Mouse (Mus musculus) MEL (cell line): ENCODE results near the gene Ppox. TPM values are rescaled to one million over a fixed set of nuclear protein-coding genes. Genes with fewer than 3 reads are reported as not detected.

Source experiments
- DNase-seq: peaks from one replicate; pipeline ENCODE4 v3.0.0; 2011; ENCODE audit warnings: low read depth, low spot score
- H3K27ac ChIP-seq: 2 replicates; pipeline ENCODE4 v1.5.1; 2012; ENCODE audit warnings: low read depth, mild to moderate bottlenecking, control low read depth, low read length, moderate library complexity; ENCODE audit not compliant: control insufficient read depth
- H3K27me3 ChIP-seq, 2 experiments: fragments of 150-350 bp in 1 of 2; sonication (generic) in 1 of 2; 2 replicates each; pipeline ENCODE4 v1.6.1; 2012; ENCODE audit warnings: low read length in 2 of 2, mild to moderate bottlenecking in 2 of 2, improper control_type of control experiment in 1 of 2, moderate library complexity in 1 of 2; ENCODE audit not compliant: insufficient read depth in 2 of 2, control insufficient read depth in 1 of 2
- H3K36me3 ChIP-seq, 2 experiments: 2 replicates each; pipeline ENCODE4 v1.6.1; 2012 to 2014; ENCODE audit warnings: low read length in 2 of 2, improper control_type of control experiment in 1 of 2, inconsistent platforms in 1 of 2, mild to moderate bottlenecking in 1 of 2; ENCODE audit not compliant: insufficient read depth in 2 of 2, control insufficient read depth in 1 of 2
- H3K4me1 ChIP-seq, 2 experiments: fragments of 150-350 bp in 1 of 2; sonication (generic) in 1 of 2; 2 replicates each; pipeline ENCODE4 v1.6.1; 2012; ENCODE audit warnings: low read length in 2 of 2, improper control_type of control experiment in 1 of 2, mild to moderate bottlenecking in 1 of 2; ENCODE audit not compliant: insufficient read depth in 2 of 2, control insufficient read depth in 1 of 2
- H3K4me3 ChIP-seq, 2 experiments: fragments of 150-350 bp in 1 of 2; sonication (generic) in 1 of 2; 2 replicates each; pipeline ENCODE4 v1.5.1; 2012; ENCODE audit warnings: low read depth in 2 of 2, low read length in 2 of 2, mild to moderate bottlenecking in 2 of 2, moderate library complexity in 2 of 2, control low read depth in 1 of 2, improper control_type of control experiment in 1 of 2; ENCODE audit not compliant: control insufficient read depth in 1 of 2, insufficient read depth in 1 of 2
- H3K79me2 ChIP-seq: 2 replicates; pipeline ENCODE4 v1.6.1; 2012; ENCODE audit warnings: mild to moderate bottlenecking, low read length, moderate library complexity; ENCODE audit not compliant: control insufficient read depth, poor library complexity, insufficient read depth
- H3K9ac ChIP-seq: 2 replicates; pipeline ENCODE4 v1.6.1; 2012; ENCODE audit warnings: low read depth, mild to moderate bottlenecking, control low read depth, low read length, moderate library complexity; ENCODE audit not compliant: control insufficient read depth, poor library complexity, severe bottlenecking
- H3K9me3 ChIP-seq: fragments of 150-350 bp; sonication (generic); replicated peaks from 2 replicates; pipeline ENCODE4 v1.6.1; 2012; ENCODE audit warnings: mild to moderate bottlenecking, low read length, improper control_type of control experiment, moderate library complexity; ENCODE audit not compliant: insufficient read depth
- BHLHE40 ChIP-seq: IDR thresholded peaks from 2 replicates; pipeline ENCODE4 v1.6.1; 2012; ENCODE audit warnings: low read depth, mild to moderate bottlenecking, inconsistent platforms, low read length, improper control_type of control experiment, borderline replicate concordance
- CHD1 ChIP-seq: IDR thresholded peaks from 2 replicates; pipeline ENCODE4 v1.6.1; 2012; ENCODE audit warnings: low read depth, mild to moderate bottlenecking, inconsistent platforms, low read length, improper control_type of control experiment
- CHD2 ChIP-seq: IDR thresholded peaks from 2 replicates; pipeline ENCODE4 v1.6.1; 2011; ENCODE audit warnings: low read length, improper control_type of control experiment
- E2F4 ChIP-seq: IDR thresholded peaks from 2 replicates; pipeline ENCODE4 v1.6.1; 2011; ENCODE audit warnings: low read depth, low read length, improper control_type of control experiment, borderline replicate concordance
- ELF1 ChIP-seq: IDR thresholded peaks from 2 replicates; pipeline ENCODE4 v1.6.1; 2014; ENCODE audit warnings: low read depth, mild to moderate bottlenecking, inconsistent platforms, low read length, improper control_type of control experiment, moderate library complexity
- EP300 ChIP-seq, 2 experiments: IDR thresholded peaks; 2 replicates each; pipeline ENCODE4 v1.6.1; 2011; ENCODE audit warnings: improper control_type of control experiment in 2 of 2, low read length in 2 of 2, low read depth in 1 of 2, mild to moderate bottlenecking in 1 of 2
- ETS1 ChIP-seq: IDR thresholded peaks from 2 replicates; pipeline ENCODE4 v1.6.1; 2012; ENCODE audit warnings: low read depth, mild to moderate bottlenecking, inconsistent platforms, low read length, improper control_type of control experiment, moderate library complexity
- GABPA ChIP-seq: IDR thresholded peaks from 2 replicates; pipeline ENCODE4 v1.6.1; 2012; ENCODE audit warnings: low read depth, mild to moderate bottlenecking, inconsistent platforms, low read length, improper control_type of control experiment, moderate library complexity
- GATA1 ChIP-seq: IDR thresholded peaks from 2 replicates; pipeline ENCODE4 v1.6.1; 2011; ENCODE audit warnings: low read depth, low read length, improper control_type of control experiment
- HCFC1 ChIP-seq: IDR thresholded peaks from 2 replicates; pipeline ENCODE4 v1.6.1; 2012; ENCODE audit warnings: low read depth, mild to moderate bottlenecking, inconsistent platforms, low read length, improper control_type of control experiment, moderate library complexity
- JUND ChIP-seq: IDR thresholded peaks from 2 replicates; pipeline ENCODE4 v1.6.1; 2011; ENCODE audit warnings: low read depth, mild to moderate bottlenecking, improper control_type of control experiment, low read length
- KAT2A ChIP-seq: conservative IDR thresholded peaks from 2 replicates; pipeline ENCODE4 v1.6.1; 2012; ENCODE audit warnings: low read depth, low read length, improper control_type of control experiment, inconsistent platforms
- MAFK ChIP-seq: IDR thresholded peaks from 2 replicates; pipeline ENCODE4 v1.6.1; 2011; ENCODE audit warnings: low read depth, mild to moderate bottlenecking, low read length, improper control_type of control experiment, borderline replicate concordance
- MAZ ChIP-seq: IDR thresholded peaks from 2 replicates; pipeline ENCODE4 v1.6.1; 2012; ENCODE audit warnings: low read depth, mild to moderate bottlenecking, inconsistent platforms, low read length, improper control_type of control experiment
- MEF2A ChIP-seq: IDR thresholded peaks from 2 replicates; pipeline ENCODE4 v1.6.1; 2014; ENCODE audit warnings: low read depth, mild to moderate bottlenecking, inconsistent platforms, low read length, improper control_type of control experiment; ENCODE audit not compliant: poor library complexity, insufficient replicate concordance, severe bottlenecking; ENCODE audit errors: extremely low read depth
- MXI1 ChIP-seq: IDR thresholded peaks from 2 replicates; pipeline ENCODE4 v1.6.1; 2011; ENCODE audit warnings: mild to moderate bottlenecking, low read depth, low read length, improper control_type of control experiment
- MYB ChIP-seq: IDR thresholded peaks from 2 replicates; pipeline ENCODE4 v1.6.1; 2011; ENCODE audit warnings: mild to moderate bottlenecking, low read depth, low read length, improper control_type of control experiment
- MYC ChIP-seq: IDR thresholded peaks from 2 replicates; pipeline ENCODE4 v1.6.1; 2011; ENCODE audit warnings: low read depth, mild to moderate bottlenecking, low read length, improper control_type of control experiment, moderate library complexity
- NELFE ChIP-seq: IDR thresholded peaks from 2 replicates; pipeline ENCODE4 v1.6.1; 2011; ENCODE audit warnings: low read depth, low read length, improper control_type of control experiment
- NRF1 ChIP-seq: IDR thresholded peaks from 2 replicates; pipeline ENCODE4 v1.6.1; 2014; ENCODE audit warnings: low read depth, mild to moderate bottlenecking, inconsistent platforms, low read length, improper control_type of control experiment, moderate library complexity; ENCODE audit not compliant: poor library complexity, insufficient read depth, severe bottlenecking
- POLR2A ChIP-seq, 2 experiments: IDR thresholded peaks; 2 replicates each; pipeline ENCODE4 v1.6.1; 2011 to 2012; ENCODE audit warnings: low read length in 2 of 2, mild to moderate bottlenecking in 2 of 2, control low read depth in 1 of 2, improper control_type of control experiment in 1 of 2, low read depth in 1 of 2, moderate library complexity in 1 of 2; ENCODE audit not compliant: control insufficient read depth in 1 of 2, insufficient read depth in 1 of 2, poor library complexity in 1 of 2
- POLR2AphosphoS2 ChIP-seq: IDR thresholded peaks from 2 replicates; pipeline ENCODE4 v1.6.1; 2011; ENCODE audit warnings: low read length, improper control_type of control experiment
- POLR2AphosphoS5 ChIP-seq: IDR thresholded peaks from 2 replicates; pipeline ENCODE4 v1.6.1; 2012; ENCODE audit warnings: low read depth, borderline replicate concordance, mild to moderate bottlenecking, inconsistent platforms, low read length, moderate library complexity, mixed read lengths
- RAD21 ChIP-seq: IDR thresholded peaks from 2 replicates; pipeline ENCODE4 v1.6.1; 2011; ENCODE audit warnings: mild to moderate bottlenecking, low read depth, low read length, improper control_type of control experiment
- RCOR1 ChIP-seq: IDR thresholded peaks from 2 replicates; pipeline ENCODE4 v1.6.1; 2012; ENCODE audit warnings: low read depth, mild to moderate bottlenecking, inconsistent platforms, low read length, improper control_type of control experiment
- SIN3A ChIP-seq: IDR thresholded peaks from 2 replicates; pipeline ENCODE4 v1.6.1; 2012; ENCODE audit warnings: low read length, improper control_type of control experiment, inconsistent platforms
- SMC3 ChIP-seq: IDR thresholded peaks from 2 replicates; pipeline ENCODE4 v1.6.1; 2011; ENCODE audit warnings: low read depth, low read length, improper control_type of control experiment
- TAL1 ChIP-seq: IDR thresholded peaks from 2 replicates; pipeline ENCODE4 v1.6.1; 2012; ENCODE audit warnings: mild to moderate bottlenecking, inconsistent platforms, low read length, moderate library complexity, mixed read lengths
- TBP ChIP-seq: IDR thresholded peaks from 2 replicates; pipeline ENCODE4 v1.8.0; 2011; ENCODE audit warnings: low read depth, low read length, improper control_type of control experiment
- TCF12 ChIP-seq: IDR thresholded peaks from 2 replicates; pipeline ENCODE4 v1.6.1; 2014; ENCODE audit warnings: low read depth, mild to moderate bottlenecking, inconsistent platforms, low read length, improper control_type of control experiment, moderate library complexity
- UBTF ChIP-seq: IDR thresholded peaks from 2 replicates; pipeline ENCODE4 v1.6.1; 2012; ENCODE audit warnings: low read depth, mild to moderate bottlenecking, inconsistent platforms, low read length, improper control_type of control experiment, moderate library complexity, borderline replicate concordance; ENCODE audit not compliant: insufficient read depth
- USF1 ChIP-seq: IDR thresholded peaks from 2 replicates; pipeline ENCODE4 v1.6.1; 2014; ENCODE audit warnings: low read depth, mild to moderate bottlenecking, inconsistent platforms, low read length, improper control_type of control experiment, moderate library complexity
- USF2 ChIP-seq, 2 experiments: IDR thresholded peaks; 2 replicates each; pipeline ENCODE4 v1.6.1; 2011 to 2012; ENCODE audit warnings: improper control_type of control experiment in 2 of 2, low read length in 2 of 2, borderline replicate concordance in 1 of 2, inconsistent platforms in 1 of 2, low read depth in 1 of 2, mild to moderate bottlenecking in 1 of 2; ENCODE audit not compliant: insufficient read depth in 1 of 2
- ZC3H11A ChIP-seq: IDR thresholded peaks from 2 replicates; pipeline ENCODE4 v1.6.1; 2012; ENCODE audit warnings: low read depth, mild to moderate bottlenecking, inconsistent platforms, low read length, improper control_type of control experiment
- ZKSCAN1 ChIP-seq: IDR thresholded peaks from 2 replicates; pipeline ENCODE4 v1.6.1; 2012; ENCODE audit warnings: low read depth, mild to moderate bottlenecking, inconsistent platforms, low read length, improper control_type of control experiment, moderate library complexity
- ZMIZ1 ChIP-seq: IDR thresholded peaks from 2 replicates; pipeline ENCODE4 v1.6.1; 2012; ENCODE audit warnings: low read depth, mild to moderate bottlenecking, inconsistent platforms, low read length, improper control_type of control experiment, moderate library complexity
- ZNF384 ChIP-seq: IDR thresholded peaks from 2 replicates; pipeline ENCODE4 v1.6.1; 2012; ENCODE audit warnings: low read depth, mild to moderate bottlenecking, inconsistent platforms, low read length, improper control_type of control experiment
- polyA plus RNA-seq, 2 experiments: library from polyadenylated mRNA; stranded (reverse) in 1 of 2; unstranded in 1 of 2; fragments of >175 nt in 1 of 2; fragments of >200 nt in 1 of 2; gene quantifications; 2 replicates each; pipeline versions ENCODE4 v1.2.1 to v1.2.4; 2012; ENCODE audit warnings: low replicate concordance in 2 of 2, low read depth in 1 of 2; ENCODE audit not compliant: insufficient read length in 2 of 2, insufficient read depth in 1 of 2, missing spikeins in 1 of 2
- total RNA-seq: library from RNA; depleted of rRNA; stranded (reverse); fragments of 300-350 nt; gene quantifications from 2 replicates; pipeline ENCODE4 v1.2.3, GENCODE M21; 2012

Gene Ppox
- total and polyA plus RNA-seq, 3 experiments: 27.0 to 63.6 TPM; not detected in 1

GRCm38 (mm10) chr1:171256937-171257548, 23.9 kb downstream of the Ppox start:
- Histone ChIP-seq H3K9me3 (no peaks in the 10 kb centered on the region), H3K79me2 (no peaks in the 10 kb centered on the region), H3K9ac (no peak overlapping the region), H3K4me3 (peak overlapping the region; percentile 21 to 36; a peak in 1 of 4 replicates), H3K4me1 (no peaks in the 10 kb centered on the region), H3K36me3 (no peaks in the 10 kb centered on the region), H3K27me3 (peaks cover 0 to 5% of the 10 kb centered on the region in 2 experiments; a peak in 3 of 4 replicates), H3K27ac (no peak overlapping the region)
- DNase-seq: peak; percentile 85
- TF ChIP-seq UBTF: no peak
- no peak for TF ChIP-seq JUND
- no peak for TF ChIP-seq TCF12
- no peak for TF ChIP-seq POLR2AphosphoS2
- TF ChIP-seq POLR2A (IDR thresholded peaks at IDR 0.05; ENCODE audit: control insufficient read depth in 1 of 2, insufficient read depth in 1 of 2, low read depth in 1 of 2, low read length in 2 of 2, poor library complexity in 1 of 2): no peak
- TF ChIP-seq MAFK: no peak
- TF ChIP-seq CHD2: no peak
- TF ChIP-seq MAZ: no peak
- TF ChIP-seq MYB: no peak
- peak; percentile 36; the same call in 1 of the 2 replicates for TF ChIP-seq TBP
- no peak for TF ChIP-seq ZKSCAN1
- TF ChIP-seq ZMIZ1: no peak
- TF ChIP-seq GABPA: no peak
- TF ChIP-seq RAD21: peak; percentile 87
- TF ChIP-seq EP300 (IDR thresholded peaks at IDR 0.05; ENCODE audit: low read depth in 1 of 2, low read length in 2 of 2): no peak
- TF ChIP-seq USF1: no peak
- no peak for TF ChIP-seq ETS1
- no peak for TF ChIP-seq USF2 (IDR thresholded peaks at IDR 0.05; ENCODE audit: borderline replicate concordance in 1 of 2, insufficient read depth in 1 of 2, low read depth in 1 of 2, low read length in 2 of 2)
- TF ChIP-seq MEF2A: no peak
- TF ChIP-seq CHD1: no peak
- TF ChIP-seq POLR2AphosphoS5: no peak
- no peak for TF ChIP-seq NRF1
- TF ChIP-seq GATA1: no peak
- no peak for TF ChIP-seq TAL1
- peak; percentile 53; the same call in 1 of the 2 replicates for TF ChIP-seq SIN3A
- TF ChIP-seq ELF1: no peak
- TF ChIP-seq MYC: no peak
- no peak for TF ChIP-seq KAT2A
- TF ChIP-seq E2F4: no peak
- peak; percentile 89 for TF ChIP-seq ZC3H11A
- no peak for TF ChIP-seq NELFE
- peak; percentile 74 for TF ChIP-seq ZNF384
- no peak for TF ChIP-seq RCOR1
- TF ChIP-seq SMC3: peak; percentile 87
- TF ChIP-seq HCFC1: no peak
- TF ChIP-seq MXI1: no peak
- TF ChIP-seq BHLHE40: no peak
